Mouse (Mus musculus): ENCODE results near the gene Olfr288.

DNA sequence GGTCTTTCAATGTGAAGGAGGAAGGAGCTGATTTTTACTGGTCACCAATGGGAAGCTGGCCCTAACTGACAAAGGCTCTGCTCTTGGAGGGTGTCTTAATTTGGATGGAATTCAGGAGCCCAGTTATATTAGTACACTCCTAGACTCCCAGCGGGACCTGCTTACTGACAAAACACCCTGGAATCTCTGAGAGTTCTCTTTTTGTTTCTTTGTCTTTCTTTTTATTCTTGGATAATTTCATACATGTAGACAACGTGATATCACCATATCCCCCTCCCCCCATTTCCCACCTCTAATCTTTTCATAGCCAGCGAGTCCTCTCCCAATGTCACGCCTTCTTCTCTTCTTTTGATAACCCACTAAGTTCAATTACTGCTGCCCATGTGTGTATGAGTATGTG, 39.0 kb upstream of the Olfr288 start, which contains the start of gene Olfr286:
- no peak for TF ChIP-seq CTCF (IDR thresholded peaks at IDR 0.05; ENCODE audit: low read depth)
- no peak for TF ChIP-seq EP300 (IDR thresholded peaks at IDR 0.05; ENCODE audit: low read depth)
